Mouse (Mus musculus) embryonic fibroblast, embryonic 13.5 days (primary cell): ENCODE results near the gene Fut1. TPM values are rescaled to one million over a fixed set of nuclear protein-coding genes. Genes with fewer than 3 reads are reported as not detected.
"Not testable (repeated sequence)": the region's sequence is repeated elsewhere in the genome, so short reads cannot be mapped to it uniquely, and the experiment has no call there.

Experiments
- H3K27ac ChIP-seq: 2 replicates; pipeline ENCODE4 v1.5.1; 2012; ENCODE audit warnings: low read length, control low read depth, inconsistent platforms; ENCODE audit not compliant: insufficient read depth
- H3K4me1 ChIP-seq: 2 replicates; pipeline ENCODE4 v1.6.1; 2011; ENCODE audit warnings: low read length; ENCODE audit not compliant: control insufficient read depth, insufficient read depth
- H3K4me3 ChIP-seq: 2 replicates; pipeline ENCODE4 v1.5.1; 2011; ENCODE audit warnings: mild to moderate bottlenecking, control low read depth, low read length; ENCODE audit not compliant: insufficient read depth
- CTCF ChIP-seq: IDR thresholded peaks from 2 replicates; pipeline ENCODE4 v1.5.1; 2011; ENCODE audit warnings: mild to moderate bottlenecking, control low read depth, low read length, moderate library complexity, borderline replicate concordance; ENCODE audit not compliant: insufficient read depth
- POLR2A ChIP-seq: IDR thresholded peaks from 2 replicates; pipeline ENCODE4 v1.6.1; 2011; ENCODE audit warnings: low read depth, mild to moderate bottlenecking, control low read depth, low read length, moderate library complexity
- polyA plus RNA-seq: library from polyadenylated mRNA; stranded (reverse); fragments of >200 nt; gene quantifications from 2 replicates; pipeline ENCODE4 v1.2.4, GENCODE M21; 2011; ENCODE audit warnings: low read depth; ENCODE audit not compliant: missing spikeins, insufficient read length

Gene Fut1
- polyA plus RNA-seq, 1 experiment = not detected

DNA sequence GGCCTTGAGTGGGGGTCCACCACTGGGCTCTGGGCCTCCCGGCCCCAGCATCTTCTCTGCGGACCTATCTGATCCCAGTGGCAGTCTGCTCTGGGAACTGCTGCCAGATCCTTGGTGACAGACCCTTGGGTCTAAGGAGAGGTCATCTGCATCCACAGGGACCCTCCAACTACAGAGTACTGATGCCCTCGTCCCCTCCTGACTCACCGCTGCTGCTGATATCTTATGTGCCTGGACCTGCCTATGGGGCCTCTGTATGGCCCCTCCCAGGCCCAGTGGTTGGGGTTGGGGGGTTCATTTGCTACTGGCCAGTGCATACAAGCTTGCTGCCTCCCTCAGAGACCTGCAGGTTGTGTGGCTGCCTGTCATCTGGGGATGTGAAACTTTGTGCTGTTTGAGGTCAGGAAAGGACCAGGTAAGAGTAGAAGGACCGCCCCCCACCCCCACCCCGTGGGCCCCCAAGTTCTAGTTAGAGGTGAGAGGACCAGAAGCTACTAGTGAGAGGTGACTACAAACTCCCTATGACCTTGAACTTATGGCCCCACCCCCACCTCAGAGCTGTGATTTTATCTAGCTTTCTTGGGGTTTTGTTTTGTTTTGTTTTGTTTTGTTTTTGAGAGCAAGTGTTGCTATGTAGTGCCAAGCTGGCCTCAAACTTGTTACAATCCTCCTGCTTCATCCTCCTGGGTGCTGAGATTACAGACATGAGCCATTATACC lies 27.9 kb downstream of the Fut1 start:
- Histone ChIP-seq H3K27ac (no peak overlapping the region), H3K4me1 (no peaks in the 10 kb centered on the region), H3K4me3 (no peak overlapping the region)
- TF ChIP-seq CTCF = no peak
- TF ChIP-seq POLR2A = no peak

DNA sequence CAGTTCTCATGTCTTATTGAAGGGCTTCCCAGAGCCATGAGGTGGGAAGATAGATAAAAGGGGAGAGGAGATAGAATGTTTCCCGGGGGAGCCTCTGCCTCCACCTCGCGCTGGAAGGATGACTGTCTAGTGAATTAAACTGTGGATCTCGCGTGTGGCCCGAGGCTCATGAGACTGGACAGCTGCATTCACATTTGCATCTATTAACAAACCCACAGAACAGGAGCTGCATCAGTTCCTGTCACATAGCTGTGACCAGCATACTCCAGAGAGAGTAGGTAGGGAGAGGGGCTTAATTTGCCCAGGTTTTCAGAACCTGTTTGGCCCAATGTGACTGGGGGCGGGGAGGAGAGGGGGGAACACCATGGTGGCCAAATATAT lies 28.5 kb downstream of the Fut1 start:
- TF ChIP-seq CTCF = no peak
- no peak for TF ChIP-seq POLR2A

DNA sequence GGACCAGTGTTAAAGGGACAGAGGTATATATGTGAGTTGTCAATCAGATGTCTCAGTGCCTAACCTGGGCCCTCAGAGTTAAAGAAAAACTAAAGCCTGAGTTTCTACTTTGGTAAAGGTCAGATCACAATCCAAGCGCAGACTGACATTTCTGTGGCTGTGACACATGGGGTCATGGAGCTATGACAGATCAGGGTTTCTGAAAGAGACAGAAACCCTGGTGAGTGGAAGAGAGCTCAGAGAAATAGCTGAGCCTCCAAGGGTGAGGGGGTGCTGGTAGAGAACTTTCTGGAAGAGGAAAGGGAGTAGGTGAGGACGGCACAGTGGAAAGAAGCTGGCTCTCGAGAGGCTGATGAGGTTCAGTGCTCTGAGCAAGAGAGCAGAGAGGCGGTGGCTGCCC lies 29.6 kb downstream of the Fut1 start:
- Histone ChIP-seq H3K4me1 (no peaks in the 10 kb centered on the region), H3K4me3 (no peak overlapping the region), H3K27ac (no peak overlapping the region)
- TF ChIP-seq CTCF = no peak
- TF ChIP-seq POLR2A = no peak

More for the DNA sequence above, 28.5 kb downstream of the Fut1 start:
- no peaks in the 10 kb centered on the region for H3K4me1 ChIP-seq
- H3K27ac ChIP-seq = no peak overlapping the region
- H3K4me3 ChIP-seq = no peak overlapping the region

DNA sequence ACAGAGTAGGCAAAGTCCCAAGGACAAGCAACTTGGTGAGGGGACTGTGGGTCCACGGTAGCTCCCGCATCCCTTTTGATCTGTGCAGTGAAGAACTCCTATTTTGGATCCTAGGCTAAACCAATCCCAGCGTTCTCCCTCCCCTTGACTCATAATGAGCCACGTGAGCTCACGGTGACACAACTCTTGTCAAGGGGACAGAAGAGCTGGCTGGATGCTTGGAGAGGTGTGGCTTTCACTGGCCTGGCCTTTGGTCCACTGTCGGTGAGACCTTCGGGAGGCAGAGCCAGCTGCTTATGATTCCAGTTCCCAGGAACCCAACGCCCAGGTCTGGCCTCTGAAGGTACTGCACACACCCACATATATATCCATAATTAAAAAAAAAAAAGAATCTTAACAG lies 32.3 kb downstream of the Fut1 start:
- no peak overlapping the region for H3K4me3 ChIP-seq
- H3K4me1 ChIP-seq = no peaks in the 10 kb centered on the region
- H3K27ac ChIP-seq = no peak overlapping the region
- TF ChIP-seq CTCF (no peak), POLR2A (no peak)

DNA sequence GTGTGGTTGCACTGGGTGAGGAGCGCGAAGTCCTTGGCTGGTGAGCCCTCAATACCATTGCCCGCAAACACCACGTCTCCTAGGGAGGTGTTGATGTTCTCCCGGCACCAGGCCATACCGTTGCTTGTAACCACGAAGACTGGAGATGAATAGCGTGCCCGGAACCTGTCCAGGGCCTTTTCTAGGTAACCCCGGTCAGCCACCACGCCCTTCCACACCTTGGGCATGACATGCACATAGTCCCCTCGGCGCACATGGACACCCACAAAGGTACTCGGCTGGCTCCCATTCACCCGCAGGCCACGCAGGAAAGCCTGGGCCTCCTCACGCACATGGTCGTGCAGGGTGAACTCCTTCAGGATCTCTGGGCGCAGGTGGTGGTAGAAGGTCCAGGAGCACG lies 33.4 kb downstream of the Fut1 start:
- not testable (repeated sequence) for H3K27ac ChIP-seq, H3K4me3 ChIP-seq, H3K4me1 ChIP-seq

- Histone ChIP-seq H3K4me3 (no peak overlapping the region), H3K4me1 (no peaks in the 10 kb centered on the region), H3K27ac (no peak overlapping the region)
- TF ChIP-seq POLR2A (no peak), CTCF (no peak)
Measured at GRCm38 (mm10) chr7:45654424-45655047, 37.4 kb downstream of the Fut1 start.

DNA sequence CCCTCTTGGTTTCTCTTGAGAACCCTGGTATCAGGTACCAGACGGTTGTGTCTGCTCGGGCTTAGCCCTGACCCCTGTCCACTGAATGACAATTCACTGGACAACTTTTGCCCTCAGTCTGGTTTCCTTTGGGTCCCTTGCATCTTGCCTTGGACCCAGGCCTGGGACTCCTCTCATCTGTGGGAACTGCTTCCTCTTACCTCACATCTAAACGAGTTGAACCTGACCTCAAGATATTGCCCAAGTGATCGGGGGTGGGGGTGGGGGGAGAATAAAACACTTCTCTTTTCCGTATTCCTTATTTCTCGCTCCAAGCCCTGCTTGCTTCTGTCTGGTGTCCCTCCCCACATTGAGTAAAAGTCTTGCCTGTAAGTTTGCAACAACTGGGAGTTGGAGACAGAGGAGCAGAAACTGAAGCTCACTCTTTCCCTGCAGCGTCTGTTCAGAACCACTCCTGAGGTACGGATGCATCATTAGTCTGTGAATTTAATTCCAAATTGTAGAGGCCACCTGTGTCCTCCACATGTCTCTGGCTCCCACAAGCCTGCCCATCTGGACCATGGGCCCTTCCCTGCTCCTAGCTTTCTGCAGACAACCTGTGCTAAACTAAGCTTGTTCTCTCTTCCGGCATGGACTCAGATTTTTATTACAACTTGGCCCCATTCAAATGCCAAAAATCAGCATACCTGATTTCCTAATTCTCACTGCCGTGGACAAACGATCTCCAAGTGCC lies 43.8 kb downstream of the Fut1 start:
- TF ChIP-seq POLR2A = no peak
- TF ChIP-seq CTCF = no peak
- no peak overlapping the region for H3K27ac ChIP-seq
- no peaks in the 10 kb centered on the region for H3K4me1 ChIP-seq
- H3K4me3 ChIP-seq = no peak overlapping the region

- H3K27ac ChIP-seq, H3K4me3 ChIP-seq, H3K4me1 ChIP-seq: not testable (repeated sequence)
Measured at GRCm38 (mm10) chr7:45661702-45662101, 44.6 kb downstream of the Fut1 start.

DNA sequence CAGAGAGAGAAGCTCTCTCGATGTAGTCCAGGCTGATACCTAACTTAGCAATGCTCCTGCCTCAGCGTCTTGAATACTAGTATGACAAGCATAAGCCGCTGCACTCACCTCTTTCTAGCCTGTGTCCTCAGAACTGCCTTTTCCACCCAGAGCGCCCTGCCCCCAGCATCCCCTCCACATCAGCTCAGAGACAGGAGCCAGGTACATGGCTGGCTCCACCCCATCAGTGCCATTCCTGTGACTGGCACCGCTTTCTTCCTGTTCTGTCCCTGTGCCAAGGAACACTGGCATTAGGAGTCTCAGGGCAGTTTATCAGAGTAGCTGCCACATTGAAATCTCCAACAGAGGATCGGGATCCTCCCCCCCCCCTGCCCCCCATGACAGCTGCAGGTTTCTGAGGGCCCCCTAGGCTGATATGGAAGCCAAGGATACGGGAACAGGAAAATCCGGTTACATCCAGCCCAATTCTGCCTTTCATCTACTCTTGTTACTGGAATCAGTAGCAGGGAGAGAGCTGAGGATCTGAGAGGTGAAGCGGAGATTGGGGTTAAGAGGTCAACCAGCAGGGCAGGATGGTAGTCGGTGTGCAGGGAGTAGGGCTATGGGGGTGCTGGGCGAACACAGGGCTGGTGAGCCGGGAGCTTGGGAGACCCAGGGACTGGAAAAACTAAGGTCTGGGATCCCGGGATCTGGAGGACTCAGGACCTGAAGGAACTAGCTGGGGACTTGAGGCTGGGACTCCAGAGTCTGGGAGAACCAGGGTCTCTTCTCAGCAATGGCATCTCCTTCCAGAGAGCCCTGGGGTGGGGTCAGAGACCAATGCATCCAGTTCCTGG lies 48.4 kb downstream of the Fut1 start:
- Histone ChIP-seq H3K4me3 (no peak overlapping the region), H3K27ac (no peak overlapping the region), H3K4me1 (no peaks in the 10 kb centered on the region)
- TF ChIP-seq CTCF = no peak
- TF ChIP-seq POLR2A = no peak

DNA sequence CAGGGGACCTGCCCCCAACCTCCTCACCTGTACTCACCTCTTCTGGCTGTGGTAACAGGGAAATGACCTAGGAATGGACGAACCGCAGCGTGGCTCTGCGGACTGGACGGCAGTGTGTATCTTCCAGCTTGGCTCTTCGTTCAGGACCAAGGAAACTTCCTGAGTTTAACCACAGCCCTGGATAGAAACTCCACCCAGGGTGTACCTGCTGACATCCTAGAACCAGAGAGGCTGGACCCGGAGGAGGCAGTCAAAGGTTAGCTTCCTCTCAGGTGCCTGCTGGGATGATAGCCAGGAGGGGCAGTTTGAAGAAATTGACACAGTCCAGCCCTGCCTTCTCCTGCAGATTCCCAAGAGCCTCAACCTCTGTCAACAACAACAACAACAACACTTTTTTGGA lies 49.1 kb downstream of the Fut1 start, which contains the start of gene Fut2:
TSS of gene Fut2 (minus strand) at position 234 of the 400 bp plus-strand sequence.
- H3K4me1 ChIP-seq = no peaks in the 10 kb centered on the region
- no peak within 1 kb of the TSS for H3K4me3 ChIP-seq
- TF ChIP-seq CTCF (no peak), POLR2A (no peak)
- no peak within 1 kb of the TSS for H3K27ac ChIP-seq
